Mouse (Mus musculus) stomach, embryonic 16.5 days (tissue): ENCODE measurements around the gene Atg10. TPM values are rescaled to one million over a fixed set of nuclear protein-coding genes. Genes with fewer than 3 reads are reported as not detected.
A peak's percentile ranks its signal among the peaks of the same experiment; 100 is the strongest.

Experiments used
- ATAC-seq: fragments of 200-750 bp; cut with Nextera tagmentation; 2 replicates; pipeline ENCODE4 v1.8.0; 2017; ENCODE audit warnings: moderate number of reproducible peaks, moderate TSS enrichment; ENCODE audit not compliant: insufficient read depth, low FRiP score
- H3K27ac ChIP-seq: fragments of 300-500 bp; sonication (generic); 2 replicates; pipeline ENCODE4 v1.5.1; 2014; ENCODE audit warnings: low read length
- H3K27me3 ChIP-seq: fragments of 300-500 bp; sonication (generic); 2 replicates; pipeline ENCODE4 v1.6.1; 2014; ENCODE audit warnings: low read length, control low read depth, mixed read lengths; ENCODE audit not compliant: control insufficient read depth, insufficient read depth
- H3K36me3 ChIP-seq: fragments of 300-500 bp; sonication (generic); 2 replicates; pipeline ENCODE4 v1.6.1; 2014; ENCODE audit warnings: low read length; ENCODE audit not compliant: control insufficient read depth, insufficient read depth
- H3K4me1 ChIP-seq: fragments of 300-500 bp; sonication (generic); 2 replicates; pipeline ENCODE4 v1.6.1; 2014; ENCODE audit warnings: low read length, control low read depth, mixed read lengths; ENCODE audit not compliant: control insufficient read depth, insufficient read depth
- H3K4me2 ChIP-seq: fragments of 300-500 bp; sonication (generic); 2 replicates; pipeline ENCODE4 v1.6.1; 2014; ENCODE audit warnings: low read depth, low read length, mixed read lengths
- H3K4me3 ChIP-seq: fragments of 300-500 bp; sonication (generic); replicated peaks from 2 replicates; pipeline ENCODE4 v1.5.1; 2014; ENCODE audit warnings: mild to moderate bottlenecking, low read length
- H3K9ac ChIP-seq: fragments of 300-500 bp; sonication (generic); 2 replicates; pipeline ENCODE4 v1.6.1; 2014; ENCODE audit warnings: low read length
- H3K9me3 ChIP-seq: fragments of 300-500 bp; sonication (generic); replicated peaks from 2 replicates; pipeline ENCODE4 v1.6.1; 2016; ENCODE audit warnings: low read length, control low read depth; ENCODE audit not compliant: control insufficient read depth
- WGBS: fragments of 180-500 bp; shearing (Covaris S2); extraction: QIAGEN DNeasy Blood & Tissue Kit; methylation state at CpG from one replicate; pipeline ENCODE4 v1.1.7; 2014; 5-methylcytosine and 5-hydroxymethylcytosine counted together
- polyA plus RNA-seq: library from polyadenylated mRNA; unstranded; fragments of >200 nt; fragmentation: Nextera tagmentation; extraction: Ambion mirVana; gene quantifications from 2 replicates; pipeline ENCODE4 v1.2.1, GENCODE M21; 2015

Gene Atg10
- polyA plus RNA-seq, 1 experiment from 2014 or later: 15.2 TPM

- 88% methylated on average over 9 of the region's 9 CpGs for WGBS
- no peaks in the 10 kb centered on the region for H3K4me1 ChIP-seq
- no peaks in the 10 kb centered on the region for H3K27me3 ChIP-seq
- H3K4me2 ChIP-seq: no peak overlapping the region
- H3K27ac ChIP-seq: no peak overlapping the region
- no peaks in the 10 kb centered on the region for H3K36me3 ChIP-seq
- no peaks in the 10 kb centered on the region for H3K9me3 ChIP-seq
- no peak overlapping the region for H3K4me3 ChIP-seq
- ATAC-seq: no peak
- no peak overlapping the region for H3K9ac ChIP-seq
Measured at GRCm38 (mm10) chr13:91107308-91107946, 116.3 kb downstream of the Atg10 start.

DNA sequence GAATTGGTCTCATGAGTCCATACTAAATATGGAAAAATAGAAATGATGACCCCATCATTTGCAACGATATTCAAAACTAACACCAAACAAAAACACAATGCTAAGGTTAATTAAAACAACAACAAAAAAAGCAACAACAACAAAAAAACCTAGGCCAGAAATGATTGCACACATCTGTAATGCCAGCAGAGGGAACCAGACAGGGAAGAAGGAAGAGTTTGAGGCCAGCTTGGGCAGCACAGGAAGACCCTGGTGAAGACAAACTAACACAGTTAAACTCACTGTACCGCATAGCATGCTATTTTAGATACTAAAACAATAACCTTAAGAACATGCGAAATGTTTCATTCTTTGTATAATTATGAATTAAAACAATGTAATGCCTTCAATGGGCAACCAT, 121.5 kb downstream of the Atg10 start:
- no peak overlapping the region for H3K4me2 ChIP-seq
- H3K9ac ChIP-seq: no peak overlapping the region
- no peak overlapping the region for H3K27ac ChIP-seq
- H3K36me3 ChIP-seq: no peaks in the 10 kb centered on the region
- no peaks in the 10 kb centered on the region for H3K27me3 ChIP-seq
- no peak for ATAC-seq
- no peak overlapping the region for H3K4me3 ChIP-seq
- no peaks in the 10 kb centered on the region for H3K4me1 ChIP-seq
- WGBS: 88% methylated on average over 3 of the region's 3 CpGs
- H3K9me3 ChIP-seq: no peaks in the 10 kb centered on the region

GRCm38 (mm10) chr13:91100417-91100816, 123.4 kb downstream of the Atg10 start:
- ATAC-seq: no peak
- Histone ChIP-seq H3K9me3 (no peaks in the 10 kb centered on the region), H3K36me3 (no peaks in the 10 kb centered on the region), H3K4me1 (no peaks in the 10 kb centered on the region), H3K27me3 (no peaks in the 10 kb centered on the region), H3K9ac (no peak overlapping the region), H3K4me3 (no peak overlapping the region), H3K4me2 (no peak overlapping the region), H3K27ac (no peak overlapping the region)
- WGBS: 60% methylated on average over 5 of the region's 5 CpGs

GRCm38 (mm10) chr13:91094851-91095250, 128.9 kb downstream of the Atg10 start:
- H3K4me2 ChIP-seq: no peak overlapping the region
- ATAC-seq: no peak
- no peaks in the 10 kb centered on the region for H3K27me3 ChIP-seq
- peaks cover 9% of the 10 kb centered on the region; the same call in 1 of the 2 replicates for H3K4me1 ChIP-seq
- H3K9ac ChIP-seq: no peak overlapping the region
- H3K36me3 ChIP-seq: no peaks in the 10 kb centered on the region
- H3K27ac ChIP-seq: no peak overlapping the region
- WGBS: 82% methylated on average over 4 of the region's 4 CpGs
- H3K4me3 ChIP-seq: no peak overlapping the region
- H3K9me3 ChIP-seq: no peaks in the 10 kb centered on the region

- no peaks in the 10 kb centered on the region for H3K36me3 ChIP-seq
- peak overlapping the region; percentile 32; the same call in 1 of the 2 replicates for H3K9ac ChIP-seq
- H3K4me2 ChIP-seq: no peak overlapping the region
- H3K4me1 ChIP-seq: peaks cover 9% of the 10 kb centered on the region; the same call in 1 of the 2 replicates
- H3K4me3 ChIP-seq: no peak overlapping the region
- no peaks in the 10 kb centered on the region for H3K9me3 ChIP-seq
- peak overlapping the region; percentile 37 for H3K27ac ChIP-seq
- peak; percentile 64; the same call in 1 of the 2 replicates for ATAC-seq
- WGBS: 31% methylated on average over 7 of the region's 7 CpGs
- no peaks in the 10 kb centered on the region for H3K27me3 ChIP-seq
Measured at GRCm38 (mm10) chr13:91094196-91094595, 129.6 kb downstream of the Atg10 start.

DNA sequence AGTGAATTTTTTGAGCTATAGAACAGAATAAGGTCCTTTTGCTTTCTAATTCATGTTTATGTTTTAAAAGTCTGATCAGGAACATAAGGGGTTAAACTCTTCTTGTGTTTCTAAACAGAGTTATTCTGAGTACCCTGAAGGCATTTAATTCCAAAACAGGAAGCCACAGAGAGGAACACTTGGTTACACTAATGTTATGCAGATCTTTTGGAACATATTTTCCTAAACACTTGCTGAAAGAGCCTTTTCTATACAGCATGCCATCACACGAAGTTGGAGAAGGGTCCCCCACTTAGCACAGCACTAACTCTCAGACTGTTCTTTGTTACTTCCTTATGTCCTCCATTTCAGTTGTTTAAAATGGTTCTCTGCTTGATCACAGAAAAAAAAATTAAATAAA, 130.2 kb downstream of the Atg10 start:
- Histone ChIP-seq H3K4me3 (no peak overlapping the region), H3K36me3 (no peaks in the 10 kb centered on the region), H3K4me1 (peaks cover 9% of the 10 kb centered on the region; the same call in 1 of the 2 replicates), H3K9me3 (no peaks in the 10 kb centered on the region), H3K27me3 (no peaks in the 10 kb centered on the region), H3K27ac (peak overlapping the region; percentile 37), H3K9ac (no peak overlapping the region), H3K4me2 (no peak overlapping the region)
- ATAC-seq: no peak; the same call in 1 of the 2 replicates
- WGBS: 17% methylated on average over 1 of the region's 1 CpGs

GRCm38 (mm10) chr13:91093162-91093561, 130.6 kb downstream of the Atg10 start:
- WGBS: 19% methylated on average over 6 of the region's 6 CpGs
- ATAC-seq: no peak
- H3K27me3 ChIP-seq: no peaks in the 10 kb centered on the region
- H3K4me2 ChIP-seq: no peak overlapping the region
- H3K9ac ChIP-seq: no peak overlapping the region
- H3K4me3 ChIP-seq: no peak overlapping the region
- H3K4me1 ChIP-seq: peaks cover 9% of the 10 kb centered on the region; the same call in 1 of the 2 replicates
- no peaks in the 10 kb centered on the region for H3K36me3 ChIP-seq
- no peak overlapping the region for H3K27ac ChIP-seq
- H3K9me3 ChIP-seq: no peaks in the 10 kb centered on the region

DNA sequence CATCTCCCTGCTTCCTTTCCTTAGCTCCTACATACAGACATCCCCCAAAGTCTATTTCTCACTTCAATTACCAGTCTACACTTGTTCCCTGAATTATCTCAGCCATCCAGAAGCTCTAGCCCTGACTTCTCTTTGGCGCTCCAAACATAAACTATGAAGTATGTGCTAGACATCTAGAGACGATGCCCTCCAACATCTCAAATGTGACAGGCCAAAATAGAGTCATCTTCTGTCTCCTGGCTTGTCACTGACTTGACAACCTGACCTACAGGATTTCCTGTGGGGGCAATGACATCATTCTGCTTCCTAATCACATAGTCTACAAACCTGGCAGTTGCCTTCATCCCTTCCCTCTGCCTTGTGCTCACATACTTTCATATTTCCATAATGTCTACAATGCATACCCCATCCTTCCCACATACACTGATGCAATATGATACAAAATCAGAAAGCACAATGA, 132.0 kb downstream of the Atg10 start:
- Histone ChIP-seq H3K36me3 (no peaks in the 10 kb centered on the region), H3K9me3 (no peaks in the 10 kb centered on the region), H3K4me3 (no peak overlapping the region), H3K9ac (no peak overlapping the region), H3K4me1 (peaks cover 9% of the 10 kb centered on the region; the same call in 1 of the 2 replicates), H3K27ac (no peak overlapping the region), H3K27me3 (no peaks in the 10 kb centered on the region), H3K4me2 (no peak overlapping the region)
- 68% methylated on average over 2 of the region's 2 CpGs for WGBS
- no peak for ATAC-seq

DNA sequence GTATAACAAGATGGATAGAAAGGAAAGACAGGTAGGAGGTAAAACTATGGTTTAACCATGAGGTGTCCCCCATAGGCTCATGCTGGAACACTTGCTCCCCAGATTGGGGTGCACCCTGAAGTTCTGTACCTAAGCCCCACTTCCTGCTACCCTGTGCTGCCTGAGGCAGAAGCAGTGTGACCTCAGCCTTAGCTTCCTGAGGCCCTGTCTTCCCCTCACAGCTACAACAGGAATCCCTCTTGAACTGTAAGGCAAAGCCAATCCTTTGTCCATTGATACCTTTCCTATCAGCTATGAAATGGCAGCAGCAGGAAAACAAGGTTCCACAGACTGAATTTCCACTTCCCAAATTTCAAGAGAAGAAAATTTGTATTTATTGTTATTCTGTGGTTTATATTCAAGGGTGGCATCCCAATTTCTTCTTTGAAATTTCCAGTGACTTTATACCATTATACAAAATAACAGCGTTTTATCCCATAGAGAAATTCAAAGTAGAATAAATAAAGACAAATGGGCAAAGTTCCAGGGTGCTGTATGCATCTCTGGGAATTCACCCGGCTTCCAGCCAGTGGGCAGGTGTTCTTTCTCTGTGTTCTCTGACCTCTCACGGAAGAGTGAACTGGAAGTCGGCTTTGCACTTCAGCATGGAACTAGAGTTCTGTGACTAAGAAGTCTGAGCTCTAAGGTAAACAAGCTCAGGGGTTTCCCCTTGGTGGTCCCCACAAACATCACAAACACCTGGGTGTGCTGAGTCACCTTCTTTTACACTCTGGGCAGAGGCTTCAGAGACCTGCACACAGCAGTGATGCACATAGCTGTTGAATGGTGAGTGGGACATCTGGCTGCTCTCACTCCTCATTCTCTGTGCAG, 132.7 kb downstream of the Atg10 start:
- 31% methylated on average over 4 of the region's 4 CpGs for WGBS
- H3K4me2 ChIP-seq: no peak overlapping the region
- H3K27ac ChIP-seq: no peak overlapping the region
- H3K9me3 ChIP-seq: no peaks in the 10 kb centered on the region
- no peaks in the 10 kb centered on the region for H3K36me3 ChIP-seq
- no peak overlapping the region for H3K9ac ChIP-seq
- no peaks in the 10 kb centered on the region for H3K27me3 ChIP-seq
- H3K4me1 ChIP-seq: peaks cover 9% of the 10 kb centered on the region; the same call in 1 of the 2 replicates
- no peak overlapping the region for H3K4me3 ChIP-seq
- no peak for ATAC-seq
